Mouse (Mus musculus) kidney, embryonic 15.5 days (tissue): ENCODE data around the gene Pde7b. TPM values are rescaled to one million over a fixed set of nuclear protein-coding genes. Genes with fewer than 3 reads are reported as not detected.

ENCODE experiments used
- ATAC-seq: fragments of 200-750 bp; cut with Nextera tagmentation; replicated peaks from 2 replicates; pipeline ENCODE4 v1.8.0; 2017; ENCODE audit warnings: moderate TSS enrichment; ENCODE audit not compliant: low FRiP score
- H3K27ac ChIP-seq: fragments of 300-500 bp; sonication (generic); 2 replicates; pipeline ENCODE4 v1.5.1; 2015; ENCODE audit warnings: mild to moderate bottlenecking, inconsistent platforms
- H3K27me3 ChIP-seq: fragments of 300-500 bp; sonication (generic); 2 replicates; pipeline ENCODE4 v1.6.1; 2015; ENCODE audit warnings: inconsistent platforms
- H3K36me3 ChIP-seq: fragments of 300-500 bp; sonication (generic); 2 replicates; pipeline ENCODE4 v1.6.1; 2015; ENCODE audit warnings: inconsistent platforms
- H3K4me1 ChIP-seq: fragments of 300-500 bp; sonication (generic); 2 replicates; pipeline ENCODE4 v1.6.1; 2015; ENCODE audit warnings: inconsistent platforms
- H3K4me2 ChIP-seq: fragments of 300-500 bp; sonication (generic); 2 replicates; pipeline ENCODE4 v1.6.1; 2015; ENCODE audit warnings: moderate library complexity, mild to moderate bottlenecking, inconsistent platforms
- H3K4me3 ChIP-seq: fragments of 300-500 bp; sonication (generic); replicated peaks from 2 replicates; pipeline ENCODE4 v1.5.1; 2015; ENCODE audit warnings: mild to moderate bottlenecking, inconsistent platforms
- H3K9ac ChIP-seq: fragments of 300-500 bp; sonication (generic); 2 replicates; pipeline ENCODE4 v1.6.1; 2015; ENCODE audit warnings: mild to moderate bottlenecking, inconsistent platforms
- H3K9me3 ChIP-seq: fragments of 300-500 bp; sonication (generic); replicated peaks from 2 replicates; pipeline ENCODE4 v1.6.1; 2016; ENCODE audit warnings: inconsistent platforms
- WGBS: fragments of 180-500 bp; shearing (Covaris S2); methylation state at CpG from one replicate; pipeline ENCODE4 v1.1.7; 2015; ENCODE audit warnings: mixed read lengths; 5-methylcytosine and 5-hydroxymethylcytosine counted together
- polyA plus RNA-seq: library from polyadenylated mRNA; unstranded; fragments of >200 nt; fragmentation: Nextera tagmentation; extraction: Ambion mirVana; gene quantifications from 2 replicates; pipeline ENCODE4 v1.2.1, GENCODE M21; 2015

The Pde7b gene
- polyA plus RNA-seq, 1 experiment from 2014 or later: 5.3 TPM

- H3K27me3 ChIP-seq: no peaks in the 10 kb centered on the region
- H3K9me3 ChIP-seq: no peaks in the 10 kb centered on the region
- no peak overlapping the region for H3K4me3 ChIP-seq
- no peak overlapping the region for H3K4me2 ChIP-seq
- H3K27ac ChIP-seq: no peak overlapping the region
- WGBS: 85% methylated on average over 7 of the region's 7 CpGs
- no peaks in the 10 kb centered on the region for H3K36me3 ChIP-seq
- no peak overlapping the region for H3K9ac ChIP-seq
- peaks cover 9% of the 10 kb centered on the region for H3K4me1 ChIP-seq
- ATAC-seq: no peak
Measured at GRCm38 (mm10) chr10:20474831-20475230, 250.0 kb downstream of the Pde7b start.

- Histone ChIP-seq H3K4me2 (no peak overlapping the region), H3K4me3 (no peak overlapping the region), H3K27me3 (no peaks in the 10 kb centered on the region), H3K9me3 (no peaks in the 10 kb centered on the region), H3K9ac (no peak overlapping the region), H3K4me1 (peaks cover 5% of the 10 kb centered on the region), H3K36me3 (no peaks in the 10 kb centered on the region), H3K27ac (no peak overlapping the region)
- WGBS: 75% methylated on average over 9 of the region's 9 CpGs
- no peak for ATAC-seq
Measured at GRCm38 (mm10) chr10:20474036-20474435, 250.8 kb downstream of the Pde7b start.

GRCm38 (mm10) chr10:20473505-20473904, 251.4 kb downstream of the Pde7b start:
- 66% methylated on average over 5 of the region's 5 CpGs for WGBS
- Histone ChIP-seq H3K4me1 (peaks cover 2% of the 10 kb centered on the region), H3K4me3 (no peak overlapping the region), H3K27ac (no peak overlapping the region), H3K9me3 (no peaks in the 10 kb centered on the region), H3K36me3 (no peaks in the 10 kb centered on the region), H3K9ac (no peak overlapping the region), H3K27me3 (no peaks in the 10 kb centered on the region), H3K4me2 (no peak overlapping the region)
- no peak for ATAC-seq

- Histone ChIP-seq H3K4me3 (no peak overlapping the region), H3K27ac (no peak overlapping the region), H3K27me3 (no peaks in the 10 kb centered on the region), H3K9ac (no peak overlapping the region), H3K4me1 (no peaks in the 10 kb centered on the region), H3K36me3 (no peaks in the 10 kb centered on the region), H3K9me3 (no peaks in the 10 kb centered on the region), H3K4me2 (no peak overlapping the region)
- ATAC-seq: no peak
- WGBS: 90% methylated on average over 8 of the region's 8 CpGs
Measured at GRCm38 (mm10) chr10:20472007-20472406, 252.9 kb downstream of the Pde7b start.

- no peak overlapping the region for H3K27ac ChIP-seq
- H3K9ac ChIP-seq: no peak overlapping the region
- no peak for ATAC-seq
- 78% methylated on average over 3 of the region's 3 CpGs for WGBS
- no peaks in the 10 kb centered on the region for H3K27me3 ChIP-seq
- no peaks in the 10 kb centered on the region for H3K4me1 ChIP-seq
- H3K4me3 ChIP-seq: no peak overlapping the region
- no peak overlapping the region for H3K4me2 ChIP-seq
- no peaks in the 10 kb centered on the region for H3K9me3 ChIP-seq
- H3K36me3 ChIP-seq: no peaks in the 10 kb centered on the region
Measured at GRCm38 (mm10) chr10:20464631-20465030, 260.2 kb downstream of the Pde7b start.

GRCm38 (mm10) chr10:20463941-20464340, 260.9 kb downstream of the Pde7b start:
- Histone ChIP-seq H3K4me2 (no peak overlapping the region), H3K9me3 (no peaks in the 10 kb centered on the region), H3K27me3 (no peaks in the 10 kb centered on the region), H3K4me3 (no peak overlapping the region), H3K36me3 (no peaks in the 10 kb centered on the region), H3K9ac (no peak overlapping the region), H3K27ac (no peak overlapping the region), H3K4me1 (no peaks in the 10 kb centered on the region)
- no peak for ATAC-seq
- WGBS: 88% methylated on average over 1 of the region's 1 CpGs

GRCm38 (mm10) chr10:20462596-20462995, 262.3 kb downstream of the Pde7b start:
- Histone ChIP-seq H3K27ac (no peak overlapping the region), H3K9me3 (no peaks in the 10 kb centered on the region), H3K36me3 (no peaks in the 10 kb centered on the region), H3K27me3 (no peaks in the 10 kb centered on the region), H3K4me3 (no peak overlapping the region), H3K9ac (no peak overlapping the region), H3K4me2 (no peak overlapping the region), H3K4me1 (no peaks in the 10 kb centered on the region)
- 76% methylated on average over 4 of the region's 4 CpGs for WGBS
- ATAC-seq: no peak

GRCm38 (mm10) chr10:20459657-20460350, 265.1 kb downstream of the Pde7b start:
- Histone ChIP-seq H3K9me3 (no peaks in the 10 kb centered on the region), H3K4me1 (no peaks in the 10 kb centered on the region), H3K4me2 (no peak overlapping the region), H3K27me3 (no peaks in the 10 kb centered on the region), H3K27ac (no peak overlapping the region), H3K36me3 (no peaks in the 10 kb centered on the region), H3K9ac (no peak overlapping the region), H3K4me3 (no peak overlapping the region)
- 90% methylated on average over 7 of the region's 7 CpGs for WGBS
- ATAC-seq: no peak

- ATAC-seq: no peak
- Histone ChIP-seq H3K4me1 (no peaks in the 10 kb centered on the region), H3K4me2 (no peak overlapping the region), H3K27ac (no peak overlapping the region), H3K9me3 (no peaks in the 10 kb centered on the region), H3K36me3 (no peaks in the 10 kb centered on the region), H3K4me3 (no peak overlapping the region), H3K9ac (no peak overlapping the region), H3K27me3 (no peaks in the 10 kb centered on the region)
- 50% methylated on average over 3 of the region's 3 CpGs for WGBS
Measured at GRCm38 (mm10) chr10:20459160-20459559, 265.7 kb downstream of the Pde7b start.

GRCm38 (mm10) chr10:20454387-20455065, 270.4 kb downstream of the Pde7b start:
- H3K4me3 ChIP-seq: no peak overlapping the region
- H3K27me3 ChIP-seq: no peaks in the 10 kb centered on the region
- 54% methylated on average over 6 of the region's 6 CpGs for WGBS
- no peak overlapping the region for H3K4me2 ChIP-seq
- no peak for ATAC-seq
- no peaks in the 10 kb centered on the region for H3K4me1 ChIP-seq
- no peaks in the 10 kb centered on the region for H3K36me3 ChIP-seq
- no peak overlapping the region for H3K27ac ChIP-seq
- no peak overlapping the region for H3K9ac ChIP-seq
- no peaks in the 10 kb centered on the region for H3K9me3 ChIP-seq

GRCm38 (mm10) chr10:20437428-20437827, 287.4 kb downstream of the Pde7b start:
- H3K9me3 ChIP-seq: no peaks in the 10 kb centered on the region
- H3K27ac ChIP-seq: no peak overlapping the region
- ATAC-seq: no peak
- H3K9ac ChIP-seq: no peak overlapping the region
- no peak overlapping the region for H3K4me2 ChIP-seq
- H3K27me3 ChIP-seq: no peaks in the 10 kb centered on the region
- no peaks in the 10 kb centered on the region for H3K4me1 ChIP-seq
- H3K4me3 ChIP-seq: no peak overlapping the region
- H3K36me3 ChIP-seq: no peaks in the 10 kb centered on the region
- WGBS: 89% methylated on average over 9 of the region's 9 CpGs

GRCm38 (mm10) chr10:20437021-20437420, 287.9 kb downstream of the Pde7b start:
- Histone ChIP-seq H3K36me3 (no peaks in the 10 kb centered on the region), H3K27me3 (no peaks in the 10 kb centered on the region), H3K27ac (no peak overlapping the region), H3K4me1 (no peaks in the 10 kb centered on the region), H3K4me3 (no peak overlapping the region), H3K9me3 (no peaks in the 10 kb centered on the region), H3K4me2 (no peak overlapping the region), H3K9ac (no peak overlapping the region)
- ATAC-seq: no peak
- 64% methylated on average over 2 of the region's 2 CpGs for WGBS
